Comparison of ENCODE assay signal across 13 mouse cellular contexts in genomic region chr16:43080923-43081702, GRCm38 (mm10).
DNase-seq lines count a peak whose midpoint lies in the region; ATAC-seq and TF ChIP-seq lines count a peak whose summit lies in the region.
"Had no signal": no experiment of that assay in that cellular context is flagged by ENCODE, and none has a peak within 500 bp of the region (broad histone marks: within the 10 kb centered on the region; RNA-seq: fewer than 3 reads in every experiment).

No protein-coding gene starts in this region.

- H3K9me3 ChIP-seq in hindbrain, embryonic 13.5 days, result no peaks in the 10 kb centered on the region
- H3K9me3 ChIP-seq in hindbrain, embryonic 11.5 days (ENCODE audit: control insufficient read depth, low read length), result no peaks in the 10 kb centered on the region
- H3K9me3 ChIP-seq: midbrain, embryonic 12.5 days had no signal

- H3K27ac ChIP-seq in hindbrain, embryonic 13.5 days, result no peak overlapping the region
- no peak overlapping the region for H3K27ac ChIP-seq in hindbrain, embryonic 11.5 days (ENCODE audit: low read depth, low read length)
- H3K27ac ChIP-seq in testis, adult 2 months (ENCODE audit: control insufficient read depth, insufficient read depth, low read depth, low read length), result no peak overlapping the region
- H3K27ac ChIP-seq: liver, embryonic 14.5 days; midbrain, embryonic 12.5 days had no signal

- H3K9ac ChIP-seq in hindbrain, embryonic 13.5 days, result no peak overlapping the region
- no peak overlapping the region for H3K9ac ChIP-seq in hindbrain, embryonic 11.5 days (ENCODE audit: low read depth, low read length)
- H3K9ac ChIP-seq: liver, embryonic 14.5 days; midbrain, embryonic 12.5 days had no signal

- no peak for TF ChIP-seq CTCF in testis, adult 2 months (IDR thresholded peaks at IDR 0.05; ENCODE audit: control insufficient read depth, insufficient read depth, insufficient replicate concordance, low read depth, low read length)

- ATAC-seq in hindbrain, embryonic 13.5 days (ENCODE audit: low FRiP score), result 0 out of 2 replicates have a peak, but pooled peaks have one; percentile 32
- no peak for ATAC-seq in hindbrain, embryonic 11.5 days (ENCODE audit: low FRiP score)
- no peak for ATAC-seq in monocyte, adult 5-6 weeks (replicated peaks; ENCODE audit: insufficient number of reproducible peaks, low FRiP score, low TSS enrichment, poor library complexity, severe bottlenecking)
- ATAC-seq: activated CD4-positive, CD25-positive, alpha-beta regulatory T cell, adult 4 months had no signal

- 78% methylated on average over 5 of the region's 5 CpGs for WGBS in hindbrain, embryonic 13.5 days
- 82% methylated on average over 5 of the region's 5 CpGs for WGBS in hindbrain, embryonic 11.5 days

- no peaks in the 10 kb centered on the region for H3K36me3 ChIP-seq in hindbrain, embryonic 13.5 days
- no peaks in the 10 kb centered on the region for H3K36me3 ChIP-seq in hindbrain, embryonic 11.5 days (ENCODE audit: control insufficient read depth, insufficient read depth, low read length)
- H3K36me3 ChIP-seq in testis, adult 2 months (ENCODE audit: control insufficient read depth, insufficient read depth, low read length), result no peaks in the 10 kb centered on the region
- H3K36me3 ChIP-seq: midbrain, embryonic 12.5 days had no signal

- no peak for TF ChIP-seq POLR2A in testis, adult 2 months (IDR thresholded peaks at IDR 0.05; ENCODE audit: control insufficient read depth, low read depth, low read length)

- no peak for DNase-seq in hindbrain, embryonic 11.5 days (ENCODE audit: low spot score)
- no peak for DNase-seq in testis, postnatal 10 days (ENCODE audit: low spot score)
- DNase-seq in gastrocnemius, postnatal 25 days, result peak; percentile 47
- DNase-seq in right cerebral cortex, postnatal 25 days, result no peak
- DNase-seq in lung, adult 18-20 months, result no peak
- DNase-seq: embryo, embryonic 11 days; kidney, adult 18-20 months had no signal

- H3K4me1 ChIP-seq in hindbrain, embryonic 13.5 days (replicated peaks), result peaks cover 10% of the 10 kb centered on the region; the same call in 1 of the 2 replicates
- no peaks in the 10 kb centered on the region for H3K4me1 ChIP-seq in hindbrain, embryonic 11.5 days (replicated peaks; ENCODE audit: control insufficient read depth, insufficient read depth, low read length)
- H3K4me1 ChIP-seq in testis, adult 2 months (ENCODE audit: control insufficient read depth, insufficient read depth, low read length), result no peaks in the 10 kb centered on the region
- H3K4me1 ChIP-seq: midbrain, embryonic 12.5 days had no signal

- no peak overlapping the region for H3K4me2 ChIP-seq in hindbrain, embryonic 13.5 days
- H3K4me2 ChIP-seq in hindbrain, embryonic 11.5 days (replicated peaks; ENCODE audit: low read depth, low read length), result no peak overlapping the region
- H3K4me2 ChIP-seq: midbrain, embryonic 12.5 days had no signal

- H3K27me3 ChIP-seq in hindbrain, embryonic 13.5 days, result no peaks in the 10 kb centered on the region
- H3K27me3 ChIP-seq in hindbrain, embryonic 11.5 days (ENCODE audit: control insufficient read depth, insufficient read depth, low read length), result no peaks in the 10 kb centered on the region
- H3K27me3 ChIP-seq in testis, adult 2 months (ENCODE audit: control insufficient read depth, insufficient read depth, low read length), result no peaks in the 10 kb centered on the region
- H3K27me3 ChIP-seq: midbrain, embryonic 12.5 days had no signal

- H3K4me3 ChIP-seq in hindbrain, embryonic 13.5 days, result no peak overlapping the region
- H3K4me3 ChIP-seq in hindbrain, embryonic 11.5 days (ENCODE audit: low read depth, low read length), result no peak overlapping the region
- H3K4me3 ChIP-seq in testis, adult 2 months (ENCODE audit: control insufficient read depth, low read depth, low read length), result peak overlapping the region; percentile 16
- H3K4me3 ChIP-seq: midbrain, embryonic 12.5 days had no signal
